Comparison of ENCODE assay signal across 9 mouse cellular contexts in genomic region chr19:53389851-53390431, GRCm38 (mm10). TPM values are rescaled to one million over a fixed set of nuclear protein-coding genes. Genes with fewer than 3 reads are reported as not detected.
DNase-seq lines count a peak whose midpoint lies in the region; ATAC-seq and TF ChIP-seq lines count a peak whose summit lies in the region.
"Had no signal": no experiment of that assay in that cellular context is flagged by ENCODE, and none has a peak within 500 bp of the region (broad histone marks: within the 10 kb centered on the region; RNA-seq: fewer than 3 reads in every experiment).

No protein-coding gene starts in this region.

- DNase-seq in heart, embryonic 10.5 days (ENCODE audit: low spot score), result no peak
- no peak for DNase-seq in heart, postnatal 25 days (ENCODE audit: low spot score)
- DNase-seq in embryo, embryonic 10.5 days (ENCODE audit: low spot score), result peak; percentile 44
- DNase-seq in urinary bladder, postnatal 14 days (ENCODE audit: low spot score), result no peak

- no peak for TF ChIP-seq CTCF in C2C12 (IDR thresholded peaks at IDR 0.05; ENCODE audit: control insufficient read depth, insufficient read depth, insufficient read length)
- no peak for TF ChIP-seq CTCF in testis, adult 2 months (IDR thresholded peaks at IDR 0.05; ENCODE audit: control insufficient read depth, insufficient read depth, insufficient replicate concordance, low read depth, low read length)

- WGBS in heart, embryonic 10.5 days, result under 1% methylated on average over 59 of the region's 59 CpGs
- WGBS in hindbrain, embryonic 12.5 days, result 1% methylated on average over 47 of the region's 59 CpGs
- under 1% methylated on average over 58 of the region's 59 CpGs for WGBS in macrophage (ENCODE audit: missing documents)

- H3K4me2 ChIP-seq in hindbrain, embryonic 12.5 days (replicated peaks), result peak overlapping the region; percentile 57

- H3K27ac ChIP-seq in heart, embryonic 10.5 days, result peak overlapping the region; percentile 97
- peak overlapping the region; percentile 98 for H3K27ac ChIP-seq in hindbrain, embryonic 12.5 days
- H3K27ac ChIP-seq in macrophage, result peak overlapping the region; percentile 34; the same call in 1 of the 2 replicates
- peak overlapping the region; percentile 95 for H3K27ac ChIP-seq in testis, adult 2 months (ENCODE audit: control insufficient read depth, insufficient read depth, low read depth, low read length)

- intact Hi-C loops in heart, postnatal 25 days (cut with DNase I), result loop anchor here (5.0 kb wide), 1 partner anchor 142 kb away; no protein-coding TSS in a partner anchor

- ATAC-seq in hindbrain, embryonic 12.5 days (ENCODE audit: low FRiP score), result peak; percentile 90

- no peaks in the 10 kb centered on the region for H3K27me3 ChIP-seq in heart, embryonic 10.5 days (ENCODE audit: insufficient read depth, poor library complexity, severe bottlenecking)
- H3K27me3 ChIP-seq in C2C12 (ENCODE audit: control insufficient read depth, insufficient read depth, insufficient read length), result no peaks in the 10 kb centered on the region
- H3K27me3 ChIP-seq in hindbrain, embryonic 12.5 days, result no peaks in the 10 kb centered on the region
- H3K27me3 ChIP-seq in testis, adult 2 months (ENCODE audit: control insufficient read depth, insufficient read depth, low read length), result no peaks in the 10 kb centered on the region

- peaks cover 11% of the 10 kb centered on the region for H3K4me1 ChIP-seq in heart, embryonic 10.5 days
- H3K4me1 ChIP-seq in hindbrain, embryonic 12.5 days, result peaks cover 15% of the 10 kb centered on the region
- peaks cover 3% of the 10 kb centered on the region for H3K4me1 ChIP-seq in testis, adult 2 months (ENCODE audit: control insufficient read depth, insufficient read depth, low read length)

- peak overlapping the region; percentile 97 for H3ac ChIP-seq in C2C12 (ENCODE audit: control insufficient read depth, insufficient read length, low read depth)

- H3K79me3 ChIP-seq in C2C12 (ENCODE audit: low read depth), result peaks cover 47% of the 10 kb centered on the region

- TF ChIP-seq POLR2A in testis, adult 2 months (IDR thresholded peaks at IDR 0.05; ENCODE audit: control insufficient read depth, low read depth, low read length), result 0 out of 2 replicates have a peak, but pooled peaks have one; percentile 30

- H3K36me3 ChIP-seq in heart, embryonic 10.5 days, result peaks cover 41% of the 10 kb centered on the region
- H3K36me3 ChIP-seq in C2C12 (ENCODE audit: control insufficient read depth, insufficient read depth) (peaks cover 44% of the 10 kb centered on the region), macrophage (ENCODE audit: inconsistent target) (peaks cover 34% of the 10 kb centered on the region)
- H3K36me3 ChIP-seq in hindbrain, embryonic 12.5 days, result peaks cover 27% of the 10 kb centered on the region
- H3K36me3 ChIP-seq in testis, adult 2 months (ENCODE audit: control insufficient read depth, insufficient read depth, low read length), result peaks cover 2% of the 10 kb centered on the region; the same call in 1 of the 2 replicates

- peaks cover 68% of the 10 kb centered on the region for H3K79me2 ChIP-seq in C2C12 (ENCODE audit: control insufficient read depth, insufficient read depth)
- peaks cover 58% of the 10 kb centered on the region for H3K79me2 ChIP-seq in macrophage (ENCODE audit: inconsistent target)

- no peaks in the 10 kb centered on the region for H3K9me3 ChIP-seq in heart, embryonic 10.5 days
- H3K9me3 ChIP-seq in hindbrain, embryonic 12.5 days (replicated peaks), result no peaks in the 10 kb centered on the region

- H3K9ac ChIP-seq in hindbrain, embryonic 12.5 days, result peak overlapping the region; percentile 97

- H3K4me3 ChIP-seq in heart, embryonic 10.5 days, result peak overlapping the region; percentile 84
- H3K4me3 ChIP-seq in C2C12 (ENCODE audit: insufficient read depth, poor library complexity, severe bottlenecking) (peak overlapping the region; percentile 94), macrophage (ENCODE audit: inconsistent target) (peak overlapping the region; percentile 61)
- peak overlapping the region; percentile 95 for H3K4me3 ChIP-seq in hindbrain, embryonic 12.5 days
- peak overlapping the region; percentile 96 for H3K4me3 ChIP-seq in testis, adult 2 months (ENCODE audit: control insufficient read depth, low read depth, low read length)

TF ChIP-seq in C2C12, 6 proteins besides CTCF, POLR2A, EP300 and RAD21:
- no peak for TF ChIP-seq MYOD1 (IDR thresholded peaks at IDR 0.05; ENCODE audit: control insufficient read depth, insufficient read length, low read depth)
- no peak for TF ChIP-seq USF1 (IDR thresholded peaks at IDR 0.05; ENCODE audit: low read depth)
- no peak for TF ChIP-seq MAX (IDR thresholded peaks at IDR 0.05)
- no peak for TF ChIP-seq CEBPB (IDR thresholded peaks at IDR 0.05; ENCODE audit: low read depth)
- TF ChIP-seq FOSL1 (IDR thresholded peaks at IDR 0.05; ENCODE audit: insufficient read depth, low read length, poor library complexity, severe bottlenecking), result no peak
- no peak for TF ChIP-seq MYOG (IDR thresholded peaks at IDR 0.05; ENCODE audit: control insufficient read depth, extremely low read depth, insufficient read length)

RNA-seq across cellular contexts. Expression of gene Smndc1, which starts 0.4 kb away (rescaled TPM):
- 27.6 and 31.7 TPM in 2 replicates for polyA plus RNA-seq in heart, embryonic 10.5 days (2016; fragmentation: Nextera tagmentation; extraction: Ambion mirVana)
- total RNA-seq in heart, postnatal 25 days (2021), result 10 to 100 TPM; 28.8 to 33.2 TPM
- polyA plus RNA-seq in C2C12 (2012; fragmentation: generic; extraction: Trizol) (31.9 TPM), macrophage (2018) (36.4 to 45.9 TPM (median 38.2 TPM) in 3 replicates)
- 40.9 and 41.4 TPM in 2 replicates for polyA plus RNA-seq in hindbrain, embryonic 12.5 days (2016; fragmentation: Nextera tagmentation; extraction: Ambion mirVana)
- total RNA-seq in macrophage (2018; cell fraction: chromatin; rRNA removed), result 10 to 100 TPM; 22.2 to 58.6 (median 33.4) TPM
- 10 to 100 TPM; 35.2 to 49.6 (median 40.7) TPM for total RNA-seq in macrophage (2018; cell fraction: cytosol; rRNA removed)
- total RNA-seq in macrophage (2018; cell fraction: nucleus; rRNA removed), result 10 to 100 TPM; 39.6 to 68.1 (median 46.7) TPM
- polyA plus RNA-seq in testis, adult 2 months (2012; rRNA removed), result 9.1 and 12.2 TPM in 2 replicates

RNA-seq across cellular contexts. Expression of gene Gm10197, which starts 18.4 kb away (rescaled TPM):
- polyA plus RNA-seq in heart, embryonic 10.5 days (2016; fragmentation: Nextera tagmentation; extraction: Ambion mirVana), result not detected in 2 replicates
- total RNA-seq in heart, postnatal 25 days (2021), result not detected
- polyA plus RNA-seq in C2C12 (2012; fragmentation: generic; extraction: Trizol), result not detected
- not detected in 2 replicates for polyA plus RNA-seq in hindbrain, embryonic 12.5 days (2016; fragmentation: Nextera tagmentation; extraction: Ambion mirVana)
- total RNA-seq in macrophage (2018; cell fraction: chromatin; rRNA removed), result not detected
- total RNA-seq in macrophage (2018; cell fraction: cytosol; rRNA removed), result not detected
- not detected for total RNA-seq in macrophage (2018; cell fraction: nucleus; rRNA removed)
- not detected in 3 replicates for polyA plus RNA-seq in macrophage (2018)
- polyA plus RNA-seq in testis, adult 2 months (2012; rRNA removed), result not detected in 2 replicates
- total RNA-seq: left cerebral cortex, postnatal 10 days had no signal

Comparison
In these comparisons a context has a peak if more than half of its experiments do, and no peak if none do; other contexts are left out.
1. H3K27ac ChIP-seq: peak in every context shown above with its lines; median percentile 98 in hindbrain, embryonic 12.5 days; 97 in heart, embryonic 10.5 days; 95 in testis, adult 2 months; 34 in macrophage.